Mouse (Mus musculus): ENCODE measurements around the gene Lhx4. TPM values are rescaled to one million over a fixed set of nuclear protein-coding genes. Genes with fewer than 3 reads are reported as not detected.
A peak's percentile ranks its signal among the peaks of the same experiment; 100 is the strongest.

Lhx4 gene
- total RNA-seq, 1 experiment: 0.13 TPM

DNA sequence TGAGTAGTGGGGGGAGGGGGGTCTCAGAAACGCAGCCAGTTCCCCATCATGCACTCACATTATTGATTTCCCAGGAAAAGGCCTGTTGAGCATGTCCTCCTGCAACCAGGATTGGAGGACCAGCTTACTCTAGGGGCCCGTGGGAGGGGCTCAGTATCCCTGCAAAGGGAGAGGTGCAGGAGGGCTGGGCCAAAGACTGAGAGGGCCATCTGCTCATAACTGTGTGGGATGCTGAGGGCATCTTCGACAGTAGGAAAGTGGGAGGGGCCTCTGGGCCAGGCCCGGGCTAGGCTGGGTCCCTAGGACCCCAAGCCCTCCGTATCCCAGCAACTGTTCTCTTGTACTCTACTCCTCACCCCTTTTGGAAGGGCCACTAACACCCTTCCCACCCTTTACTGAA lies 47.3 kb downstream of the Lhx4 start:
- no peak overlapping the region for H3K9ac ChIP-seq (ENCODE audit: insufficient read depth, low read depth, low read length, poor library complexity, severe bottlenecking)
- TF ChIP-seq MAFK (IDR thresholded peaks at IDR 0.05; ENCODE audit: insufficient read depth, low read depth, low read length) (no peak), HCFC1 (IDR thresholded peaks at IDR 0.05; ENCODE audit: borderline replicate concordance, insufficient read depth, low read length) (no peak), CHD2 (IDR thresholded peaks at IDR 0.05; ENCODE audit: low read depth, low read length) (no peak), ZNF384 (IDR thresholded peaks at IDR 0.05; ENCODE audit: low read depth, low read length) (no peak), ZC3H11A (IDR thresholded peaks at IDR 0.05; ENCODE audit: borderline replicate concordance, low read depth, low read length) (no peak)
- H3K4me3 ChIP-seq (ENCODE audit: insufficient read depth in 1 of 2, low read depth in 1 of 2, low read length in 2 of 2, poor library complexity in 1 of 2, severe bottlenecking in 1 of 2): no peak overlapping the region
- no peaks in the 10 kb centered on the region for H3K4me1 ChIP-seq (ENCODE audit: control insufficient read depth in 2 of 2, insufficient read depth in 2 of 2, low read length in 2 of 2, poor library complexity in 1 of 2)
- no peak overlapping the region for H3K27ac ChIP-seq (ENCODE audit: insufficient read depth, low read depth, low read length, poor library complexity, severe bottlenecking)
- in situ Hi-C loops (cut with MboI; ENCODE audit: low sequenced_read_pairs in 2 of 2, unreplicated experiment in 2 of 2): no loop called here
- H3K9me3 ChIP-seq (ENCODE audit: control insufficient read depth, insufficient read depth, low read depth, low read length): no peaks in the 10 kb centered on the region
- no peak for DNase-seq (ENCODE audit: low read depth, low spot score)
- H3K36me3 ChIP-seq (ENCODE audit: control insufficient read depth, insufficient read depth, low read length, poor library complexity, severe bottlenecking): no peaks in the 10 kb centered on the region

DNA sequence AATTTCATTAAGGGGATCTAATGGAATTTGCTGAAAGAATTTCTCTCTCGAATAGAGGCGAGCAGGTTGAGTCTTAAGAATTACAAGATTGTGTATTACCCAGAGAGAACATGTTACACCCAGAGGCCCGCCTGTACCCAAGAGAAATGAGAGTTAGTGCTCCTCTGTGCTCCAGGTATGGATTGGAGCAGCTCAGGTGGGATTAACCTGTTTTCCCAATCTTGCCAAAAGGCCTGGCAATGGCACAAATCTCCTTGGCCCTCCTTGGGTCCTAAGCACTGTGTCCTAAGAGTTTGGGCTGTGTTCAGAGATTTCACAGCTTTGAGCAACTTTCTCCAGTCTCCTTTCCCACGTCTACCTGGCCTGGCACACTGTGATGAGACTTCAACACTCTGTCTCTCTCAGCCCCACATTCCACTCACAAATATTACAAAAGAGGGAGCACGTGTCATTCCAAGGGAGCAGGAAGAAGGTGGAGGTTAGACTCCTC lies 48.2 kb downstream of the Lhx4 start:
- no peaks in the 10 kb centered on the region for H3K9me3 ChIP-seq (ENCODE audit: control insufficient read depth, insufficient read depth, low read depth, low read length)
- no peak for DNase-seq (ENCODE audit: low read depth, low spot score)
- no peaks in the 10 kb centered on the region for H3K36me3 ChIP-seq (ENCODE audit: control insufficient read depth, insufficient read depth, low read length, poor library complexity, severe bottlenecking)
- H3K4me1 ChIP-seq (ENCODE audit: control insufficient read depth in 2 of 2, insufficient read depth in 2 of 2, low read length in 2 of 2, poor library complexity in 1 of 2): no peaks in the 10 kb centered on the region
- no peak overlapping the region for H3K4me3 ChIP-seq (ENCODE audit: insufficient read depth in 1 of 2, low read depth in 1 of 2, low read length in 2 of 2, poor library complexity in 1 of 2, severe bottlenecking in 1 of 2)
- H3K9ac ChIP-seq (ENCODE audit: insufficient read depth, low read depth, low read length, poor library complexity, severe bottlenecking): no peak overlapping the region
- TF ChIP-seq HCFC1 (IDR thresholded peaks at IDR 0.05; ENCODE audit: borderline replicate concordance, insufficient read depth, low read length) (no peak), ZC3H11A (IDR thresholded peaks at IDR 0.05; ENCODE audit: borderline replicate concordance, low read depth, low read length) (no peak), CHD2 (IDR thresholded peaks at IDR 0.05; ENCODE audit: low read depth, low read length) (no peak), ZNF384 (IDR thresholded peaks at IDR 0.05; ENCODE audit: low read depth, low read length) (no peak), MAFK (IDR thresholded peaks at IDR 0.05; ENCODE audit: insufficient read depth, low read depth, low read length) (no peak)
- no peak overlapping the region for H3K27ac ChIP-seq (ENCODE audit: insufficient read depth, low read depth, low read length, poor library complexity, severe bottlenecking)
- in situ Hi-C loops (cut with MboI; ENCODE audit: low sequenced_read_pairs in 2 of 2, unreplicated experiment in 2 of 2): no loop called here

DNA sequence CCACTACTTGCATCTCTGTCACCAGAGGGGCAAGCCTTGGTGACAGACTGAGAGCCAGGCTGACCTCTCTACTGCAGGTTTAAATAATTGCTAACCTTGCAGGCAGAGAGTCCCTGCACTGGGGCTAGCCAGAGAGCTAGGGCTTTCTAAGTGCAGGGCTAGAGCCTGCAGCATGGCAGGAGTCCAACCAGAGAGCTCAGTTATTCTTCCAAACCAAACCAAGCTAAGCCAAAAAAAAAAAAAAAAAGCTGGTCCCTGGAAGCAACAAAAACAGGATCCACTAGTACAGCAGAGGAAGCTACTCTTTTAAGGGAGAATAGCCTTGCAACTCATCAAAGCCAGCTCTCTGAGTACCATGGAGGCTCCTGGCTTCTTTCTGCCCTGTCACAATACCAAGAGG lies 50.6 kb downstream of the Lhx4 start:
- no peaks in the 10 kb centered on the region for H3K9me3 ChIP-seq (ENCODE audit: control insufficient read depth, insufficient read depth, low read depth, low read length)
- TF ChIP-seq CHD2 (IDR thresholded peaks at IDR 0.05; ENCODE audit: low read depth, low read length) (no peak), MAFK (IDR thresholded peaks at IDR 0.05; ENCODE audit: insufficient read depth, low read depth, low read length) (no peak), ZC3H11A (IDR thresholded peaks at IDR 0.05; ENCODE audit: borderline replicate concordance, low read depth, low read length) (no peak), HCFC1 (IDR thresholded peaks at IDR 0.05; ENCODE audit: borderline replicate concordance, insufficient read depth, low read length) (no peak), ZNF384 (IDR thresholded peaks at IDR 0.05; ENCODE audit: low read depth, low read length) (no peak)
- H3K4me3 ChIP-seq (ENCODE audit: insufficient read depth in 1 of 2, low read depth in 1 of 2, low read length in 2 of 2, poor library complexity in 1 of 2, severe bottlenecking in 1 of 2): no peak overlapping the region
- H3K4me1 ChIP-seq (ENCODE audit: control insufficient read depth in 2 of 2, insufficient read depth in 2 of 2, low read length in 2 of 2, poor library complexity in 1 of 2): no peaks in the 10 kb centered on the region
- H3K27ac ChIP-seq (ENCODE audit: insufficient read depth, low read depth, low read length, poor library complexity, severe bottlenecking): no peak overlapping the region
- no peaks in the 10 kb centered on the region for H3K36me3 ChIP-seq (ENCODE audit: control insufficient read depth, insufficient read depth, low read length, poor library complexity, severe bottlenecking)
- in situ Hi-C loops (cut with MboI; ENCODE audit: low sequenced_read_pairs in 2 of 2, unreplicated experiment in 2 of 2): no loop called here
- H3K9ac ChIP-seq (ENCODE audit: insufficient read depth, low read depth, low read length, poor library complexity, severe bottlenecking): no peak overlapping the region
- DNase-seq (ENCODE audit: low read depth, low spot score): no peak

DNA sequence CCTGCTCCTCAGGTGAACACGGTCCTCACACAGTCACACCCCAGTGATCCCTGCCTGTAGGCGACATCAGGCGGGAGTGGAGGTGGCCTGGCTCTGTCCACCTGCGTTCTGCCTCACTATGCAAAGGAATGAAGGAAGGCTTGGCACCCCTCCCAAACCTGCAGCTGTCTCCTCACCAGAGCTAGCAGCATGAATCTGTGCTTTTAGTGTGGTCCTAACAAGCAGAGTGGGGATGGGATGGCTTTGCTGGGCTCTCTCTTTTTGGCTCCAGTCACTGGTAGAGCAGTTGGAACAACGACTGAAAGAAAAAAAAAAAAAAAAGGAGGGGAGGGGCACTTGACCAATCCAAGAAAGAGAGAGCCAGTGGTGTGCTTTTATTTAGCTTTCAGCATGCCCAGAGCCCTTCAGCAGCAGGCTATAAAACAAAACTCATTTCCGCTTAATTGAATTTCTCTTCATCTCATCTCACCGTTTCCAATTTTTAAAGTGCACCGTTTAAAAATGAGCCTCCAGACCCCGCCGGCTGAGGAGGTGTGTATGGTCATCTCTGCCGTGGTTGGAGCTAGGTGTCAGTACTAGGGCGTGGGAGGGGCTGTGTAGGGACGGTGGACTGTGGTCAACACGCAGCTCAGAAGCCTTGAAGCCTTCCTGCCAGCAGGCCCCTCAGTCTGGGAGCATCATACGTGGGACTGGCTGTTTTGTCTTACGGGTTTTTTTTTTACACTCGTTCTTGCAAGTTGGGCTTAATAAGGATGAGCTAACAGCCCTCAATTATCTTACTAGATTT lies 52.9 kb downstream of the Lhx4 start:
- Histone ChIP-seq H3K27ac (ENCODE audit: insufficient read depth, low read depth, low read length, poor library complexity, severe bottlenecking) (no peak overlapping the region), H3K4me3 (ENCODE audit: insufficient read depth in 1 of 2, low read depth in 1 of 2, low read length in 2 of 2, poor library complexity in 1 of 2, severe bottlenecking in 1 of 2) (no peak overlapping the region), H3K9me3 (ENCODE audit: control insufficient read depth, insufficient read depth, low read depth, low read length) (no peaks in the 10 kb centered on the region), H3K4me1 (ENCODE audit: control insufficient read depth in 2 of 2, insufficient read depth in 2 of 2, low read length in 2 of 2, poor library complexity in 1 of 2) (no peaks in the 10 kb centered on the region), H3K9ac (ENCODE audit: insufficient read depth, low read depth, low read length, poor library complexity, severe bottlenecking) (no peak overlapping the region), H3K36me3 (ENCODE audit: control insufficient read depth, insufficient read depth, low read length, poor library complexity, severe bottlenecking) (no peaks in the 10 kb centered on the region)
- TF ChIP-seq ZC3H11A (IDR thresholded peaks at IDR 0.05; ENCODE audit: borderline replicate concordance, low read depth, low read length): no peak
- TF ChIP-seq ZNF384 (IDR thresholded peaks at IDR 0.05; ENCODE audit: low read depth, low read length): 0 out of 2 replicates have a peak, but pooled peaks have one; percentile 23
- in situ Hi-C loops (cut with MboI; ENCODE audit: low sequenced_read_pairs in 2 of 2, unreplicated experiment in 2 of 2): no loop called here
- DNase-seq (ENCODE audit: low read depth, low spot score): no peak
